Mouse (Mus musculus) lung, embryonic 15.5 days (tissue): ENCODE measurements around the gene Dcp1b. TPM values are rescaled to one million over a fixed set of nuclear protein-coding genes. Genes with fewer than 3 reads are reported as not detected.

Experiments
- ATAC-seq: fragments of 200-750 bp; cut with Nextera tagmentation; 2 replicates; pipeline ENCODE4 v1.8.0; 2017; ENCODE audit warnings: moderate number of reproducible peaks, borderline replicate concordance; ENCODE audit not compliant: low FRiP score, low TSS enrichment; ENCODE audit errors: extremely low read depth
- H3K27ac ChIP-seq: fragments of 300-500 bp; sonication (generic); 2 replicates; pipeline ENCODE4 v1.5.1; 2015; ENCODE audit warnings: moderate library complexity, mild to moderate bottlenecking, inconsistent platforms
- H3K27me3 ChIP-seq: fragments of 300-500 bp; sonication (generic); 2 replicates; pipeline ENCODE4 v1.6.1; 2015; ENCODE audit warnings: inconsistent platforms
- H3K36me3 ChIP-seq: fragments of 300-500 bp; sonication (generic); 2 replicates; pipeline ENCODE4 v1.6.1; 2015; ENCODE audit warnings: inconsistent platforms
- H3K4me1 ChIP-seq: fragments of 300-500 bp; sonication (generic); 2 replicates; pipeline ENCODE4 v1.6.1; 2015; ENCODE audit warnings: inconsistent platforms
- H3K4me2 ChIP-seq: fragments of 300-500 bp; sonication (generic); 2 replicates; pipeline ENCODE4 v1.6.1; 2015; ENCODE audit warnings: inconsistent platforms, mild to moderate bottlenecking, moderate library complexity
- H3K4me3 ChIP-seq: fragments of 300-500 bp; sonication (generic); 2 replicates; pipeline ENCODE4 v1.5.1; 2015; ENCODE audit warnings: mild to moderate bottlenecking, inconsistent platforms
- H3K9ac ChIP-seq: fragments of 300-500 bp; sonication (generic); 2 replicates; pipeline ENCODE4 v1.6.1; 2015; ENCODE audit warnings: inconsistent platforms
- H3K9me3 ChIP-seq: fragments of 300-500 bp; sonication (generic); 2 replicates; pipeline ENCODE4 v1.6.1; 2016; ENCODE audit warnings: inconsistent platforms
- WGBS: fragments of 180-500 bp; shearing (Covaris S2); methylation state at CpG from one replicate; pipeline ENCODE4 v1.1.7; 2015; 5-methylcytosine and 5-hydroxymethylcytosine counted together
- polyA plus RNA-seq: library from polyadenylated mRNA; unstranded; fragments of >200 nt; fragmentation: Nextera tagmentation; extraction: Ambion mirVana; gene quantifications from 2 replicates; pipeline ENCODE4 v1.2.1, GENCODE M21; 2015

The Dcp1b gene
- polyA plus RNA-seq, 1 experiment from 2014 or later = 7.6 TPM

- no peak for ATAC-seq
- H3K4me1 ChIP-seq = peaks cover 10% of the 10 kb centered on the region; the same call in 1 of the 2 replicates
- H3K4me2 ChIP-seq = peak overlapping the region; percentile 72
- peak overlapping the region; percentile 84 for H3K4me3 ChIP-seq
- H3K27me3 ChIP-seq = no peaks in the 10 kb centered on the region
- no peaks in the 10 kb centered on the region for H3K9me3 ChIP-seq
- no peaks in the 10 kb centered on the region for H3K36me3 ChIP-seq
- 0 out of 2 replicates have a peak overlapping the region, but pooled peaks have one; percentile 71 for H3K9ac ChIP-seq
- peak overlapping the region; percentile 94; the same call in 1 of the 2 replicates for H3K27ac ChIP-seq
- 59% methylated on average over 7 of the region's 7 CpGs for WGBS
Measured at GRCm38 (mm10) chr6:119176103-119176502, 1.1 kb downstream of the Dcp1b start.

GRCm38 (mm10) chr6:119177101-119177500 lies 2.0 kb downstream of the Dcp1b start:
- Histone ChIP-seq H3K9ac (no peak overlapping the region), H3K4me2 (no peak overlapping the region), H3K27me3 (no peaks in the 10 kb centered on the region), H3K9me3 (no peaks in the 10 kb centered on the region), H3K36me3 (no peaks in the 10 kb centered on the region), H3K27ac (no peak overlapping the region), H3K4me3 (no peak overlapping the region), H3K4me1 (peaks cover 10% of the 10 kb centered on the region; the same call in 1 of the 2 replicates)
- no peak for ATAC-seq
- 47% methylated on average over 8 of the region's 8 CpGs for WGBS

GRCm38 (mm10) chr6:119180188-119180587 lies 5.1 kb downstream of the Dcp1b start:
- WGBS = 74% methylated on average over 2 of the region's 2 CpGs
- no peak for ATAC-seq
- H3K36me3 ChIP-seq = no peaks in the 10 kb centered on the region
- H3K27ac ChIP-seq = no peak overlapping the region
- H3K9me3 ChIP-seq = no peaks in the 10 kb centered on the region
- no peak overlapping the region for H3K4me3 ChIP-seq
- no peak overlapping the region for H3K9ac ChIP-seq
- H3K4me2 ChIP-seq = no peak overlapping the region
- peaks cover 6% of the 10 kb centered on the region; the same call in 1 of the 2 replicates for H3K4me1 ChIP-seq
- H3K27me3 ChIP-seq = no peaks in the 10 kb centered on the region

GRCm38 (mm10) chr6:119182211-119182610 lies 7.2 kb downstream of the Dcp1b start:
- Histone ChIP-seq H3K4me2 (no peak overlapping the region), H3K4me3 (no peak overlapping the region), H3K9me3 (no peaks in the 10 kb centered on the region), H3K9ac (no peak overlapping the region), H3K4me1 (no peaks in the 10 kb centered on the region), H3K27ac (no peak overlapping the region), H3K36me3 (no peaks in the 10 kb centered on the region), H3K27me3 (no peaks in the 10 kb centered on the region)
- 89% methylated on average over 9 of the region's 9 CpGs for WGBS
- no peak for ATAC-seq

GRCm38 (mm10) chr6:119183781-119184180 lies 8.7 kb downstream of the Dcp1b start:
- Histone ChIP-seq H3K27ac (no peak overlapping the region), H3K4me3 (no peak overlapping the region), H3K4me1 (no peaks in the 10 kb centered on the region), H3K4me2 (no peak overlapping the region), H3K9me3 (no peaks in the 10 kb centered on the region), H3K9ac (no peak overlapping the region), H3K36me3 (no peaks in the 10 kb centered on the region), H3K27me3 (no peaks in the 10 kb centered on the region)
- 54% methylated on average over 3 of the region's 3 CpGs for WGBS
- ATAC-seq = no peak

GRCm38 (mm10) chr6:119186658-119187057 lies 11.6 kb downstream of the Dcp1b start:
- Histone ChIP-seq H3K4me2 (no peak overlapping the region), H3K36me3 (0 out of 2 replicates have a peak, but pooled peaks cover 7% of the 10 kb centered on the region), H3K9ac (no peak overlapping the region), H3K4me1 (no peaks in the 10 kb centered on the region), H3K9me3 (no peaks in the 10 kb centered on the region), H3K4me3 (no peak overlapping the region), H3K27ac (no peak overlapping the region), H3K27me3 (no peaks in the 10 kb centered on the region)
- 59% methylated on average over 8 of the region's 8 CpGs for WGBS
- ATAC-seq = no peak

GRCm38 (mm10) chr6:119187631-119188030 lies 12.6 kb downstream of the Dcp1b start:
- no peak for ATAC-seq
- H3K4me3 ChIP-seq = no peak overlapping the region
- H3K9ac ChIP-seq = no peak overlapping the region
- 50% methylated on average over 6 of the region's 6 CpGs for WGBS
- H3K9me3 ChIP-seq = no peaks in the 10 kb centered on the region
- H3K4me2 ChIP-seq = no peak overlapping the region
- H3K4me1 ChIP-seq = no peaks in the 10 kb centered on the region
- H3K27ac ChIP-seq = no peak overlapping the region
- H3K36me3 ChIP-seq = peaks cover 9% of the 10 kb centered on the region
- H3K27me3 ChIP-seq = no peaks in the 10 kb centered on the region

GRCm38 (mm10) chr6:119191478-119191877 lies 16.4 kb downstream of the Dcp1b start:
- no peak overlapping the region for H3K4me3 ChIP-seq
- no peak for ATAC-seq
- no peak overlapping the region for H3K27ac ChIP-seq
- H3K9ac ChIP-seq = no peak overlapping the region
- no peaks in the 10 kb centered on the region for H3K9me3 ChIP-seq
- H3K27me3 ChIP-seq = no peaks in the 10 kb centered on the region
- peaks cover 13% of the 10 kb centered on the region for H3K36me3 ChIP-seq
- 69% methylated on average over 4 of the region's 4 CpGs for WGBS
- H3K4me2 ChIP-seq = no peak overlapping the region
- 0 out of 2 replicates have a peak, but pooled peaks cover 8% of the 10 kb centered on the region for H3K4me1 ChIP-seq

GRCm38 (mm10) chr6:119193571-119194154 lies 18.6 kb downstream of the Dcp1b start:
- WGBS = 66% methylated on average over 15 of the region's 15 CpGs
- Histone ChIP-seq H3K9me3 (no peaks in the 10 kb centered on the region), H3K4me1 (peaks cover 12% of the 10 kb centered on the region), H3K9ac (no peak overlapping the region), H3K27ac (no peak overlapping the region), H3K36me3 (peaks cover 13% of the 10 kb centered on the region), H3K4me2 (no peak overlapping the region), H3K27me3 (no peaks in the 10 kb centered on the region), H3K4me3 (no peak overlapping the region)
- ATAC-seq = no peak

GRCm38 (mm10) chr6:119194161-119194560 lies 19.1 kb downstream of the Dcp1b start:
- H3K4me2 ChIP-seq = no peak overlapping the region
- H3K4me3 ChIP-seq = no peak overlapping the region
- ATAC-seq = no peak
- H3K27ac ChIP-seq = no peak overlapping the region
- H3K4me1 ChIP-seq = peaks cover 16% of the 10 kb centered on the region
- 62% methylated on average over 9 of the region's 9 CpGs for WGBS
- no peaks in the 10 kb centered on the region for H3K27me3 ChIP-seq
- no peak overlapping the region for H3K9ac ChIP-seq
- H3K36me3 ChIP-seq = peaks cover 9% of the 10 kb centered on the region
- no peaks in the 10 kb centered on the region for H3K9me3 ChIP-seq

GRCm38 (mm10) chr6:119194601-119195000 lies 19.5 kb downstream of the Dcp1b start:
- Histone ChIP-seq H3K27ac (no peak overlapping the region), H3K4me1 (peaks cover 20% of the 10 kb centered on the region), H3K9me3 (no peaks in the 10 kb centered on the region), H3K27me3 (no peaks in the 10 kb centered on the region), H3K4me2 (no peak overlapping the region), H3K9ac (no peak overlapping the region), H3K36me3 (peaks cover 6% of the 10 kb centered on the region), H3K4me3 (no peak overlapping the region)
- 59% methylated on average over 7 of the region's 7 CpGs for WGBS
- ATAC-seq = no peak

- peak; percentile 65 for ATAC-seq
- H3K9ac ChIP-seq = no peak within 1 kb of the TSS
- H3K27me3 ChIP-seq = no peaks in the 10 kb centered on the region
- no peak within 1 kb of the TSS for H3K4me3 ChIP-seq
- H3K27ac ChIP-seq = peak within 1 kb of the TSS; percentile 61; the same call in 1 of the 2 replicates
- WGBS = 38% methylated on average over 17 of the region's 17 CpGs
- no peak within 1 kb of the TSS for H3K4me2 ChIP-seq
- H3K36me3 ChIP-seq = peaks cover 6% of the 10 kb centered on the region
- H3K4me1 ChIP-seq = peaks cover 28% of the 10 kb centered on the region
- no peaks in the 10 kb centered on the region for H3K9me3 ChIP-seq
Measured at GRCm38 (mm10) chr6:119196382-119197305, 21.6 kb downstream of the Dcp1b start, which contains the start of gene Cacna1c. Cacna1c (minus strand) TSS chr6:119196418.
